Mouse (Mus musculus) brain, embryonic 14.5 days (tissue): ENCODE data around the gene Rita1.

ENCODE experiments used
- CTCF ChIP-seq: fragments of 200-500 bp; IDR thresholded peaks from 2 replicates; pipeline ENCODE4 v1.5.1; 2012; ENCODE audit warnings: inconsistent platforms, mild to moderate bottlenecking, moderate library complexity, borderline replicate concordance; ENCODE audit not compliant: insufficient read depth, insufficient read length; ENCODE audit errors: extremely low read depth
- POLR2A ChIP-seq: fragments of 200-500 bp; IDR thresholded peaks from 2 replicates; pipeline ENCODE4 v1.6.1; 2012; ENCODE audit warnings: mild to moderate bottlenecking, inconsistent platforms, borderline replicate concordance; ENCODE audit not compliant: poor library complexity, insufficient read depth, insufficient read length, severe bottlenecking; ENCODE audit errors: extremely low read depth

DNA sequence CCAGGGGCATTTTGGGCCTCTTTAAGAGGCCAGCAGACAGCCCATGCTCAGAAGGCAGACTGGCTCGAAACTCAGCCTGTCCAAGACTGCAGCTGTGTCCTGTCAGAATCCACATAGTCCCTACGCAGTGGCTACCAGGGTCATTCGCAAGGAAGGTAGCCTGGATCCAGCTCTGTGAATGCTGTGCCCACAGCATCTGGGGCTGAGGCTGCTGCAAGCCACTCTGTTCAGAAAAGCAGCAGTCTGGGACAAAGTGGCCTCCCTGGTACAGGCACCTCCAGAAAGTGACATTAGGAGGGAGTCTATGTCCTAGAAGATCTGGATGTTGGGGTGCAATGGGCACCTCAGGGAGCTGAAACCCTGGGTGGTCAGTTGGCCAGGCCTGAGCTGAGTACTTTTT is 42.6 kb downstream of the Rita1 start:
- no peak for TF ChIP-seq CTCF
- TF ChIP-seq POLR2A: no peak
